Mouse (Mus musculus): ENCODE data around the gene Ppfibp1. TPM values are rescaled to one million over a fixed set of nuclear protein-coding genes. Genes with fewer than 3 reads are reported as not detected.

The Ppfibp1 gene
- polyA plus RNA-seq, 1 experiment from 2014 or later: 17.8 TPM

GRCm38 (mm10) chr6:147023568-147023967, 135.3 kb downstream of the Ppfibp1 start:
- ATAC-seq: no peak
- H3K27me3 ChIP-seq (replicated peaks; ENCODE audit: control insufficient read depth, insufficient read depth, low read length): no peaks in the 10 kb centered on the region
- no peak overlapping the region for H3K27ac ChIP-seq (ENCODE audit: low read length)
- H3K4me1 ChIP-seq (replicated peaks; ENCODE audit: control insufficient read depth, insufficient read depth, low read length): no peaks in the 10 kb centered on the region
- no peak overlapping the region for H3K4me2 ChIP-seq (ENCODE audit: low read length)
- no peaks in the 10 kb centered on the region for H3K36me3 ChIP-seq (ENCODE audit: control insufficient read depth, insufficient read depth)
- no peaks in the 10 kb centered on the region for H3K9me3 ChIP-seq (ENCODE audit: control insufficient read depth, low read length)
- H3K9ac ChIP-seq (replicated peaks; ENCODE audit: low read depth, low read length): no peak overlapping the region
- H3K4me3 ChIP-seq (replicated peaks; ENCODE audit: low read length): no peak overlapping the region

GRCm38 (mm10) chr6:147024761-147025160, 136.5 kb downstream of the Ppfibp1 start:
- Histone ChIP-seq H3K4me3 (replicated peaks; ENCODE audit: low read length) (no peak overlapping the region), H3K9me3 (ENCODE audit: control insufficient read depth, low read length) (no peaks in the 10 kb centered on the region), H3K4me2 (ENCODE audit: low read length) (no peak overlapping the region), H3K4me1 (replicated peaks; ENCODE audit: control insufficient read depth, insufficient read depth, low read length) (no peaks in the 10 kb centered on the region), H3K36me3 (ENCODE audit: control insufficient read depth, insufficient read depth) (no peaks in the 10 kb centered on the region), H3K27ac (ENCODE audit: low read length) (no peak overlapping the region), H3K27me3 (replicated peaks; ENCODE audit: control insufficient read depth, insufficient read depth, low read length) (no peaks in the 10 kb centered on the region), H3K9ac (replicated peaks; ENCODE audit: low read depth, low read length) (no peak overlapping the region)
- no peak for ATAC-seq
- 88% methylated on average over 3 of the region's 3 CpGs for WGBS

GRCm38 (mm10) chr6:147028396-147028795, 140.1 kb downstream of the Ppfibp1 start:
- Histone ChIP-seq H3K9ac (replicated peaks; ENCODE audit: low read depth, low read length) (no peak overlapping the region), H3K4me1 (replicated peaks; ENCODE audit: control insufficient read depth, insufficient read depth, low read length) (peaks cover 2% of the 10 kb centered on the region; the same call in 1 of the 2 replicates), H3K9me3 (ENCODE audit: control insufficient read depth, low read length) (no peaks in the 10 kb centered on the region), H3K27ac (ENCODE audit: low read length) (no peak overlapping the region), H3K4me2 (ENCODE audit: low read length) (no peak overlapping the region), H3K36me3 (ENCODE audit: control insufficient read depth, insufficient read depth) (no peaks in the 10 kb centered on the region), H3K27me3 (replicated peaks; ENCODE audit: control insufficient read depth, insufficient read depth, low read length) (no peaks in the 10 kb centered on the region), H3K4me3 (replicated peaks; ENCODE audit: low read length) (no peak overlapping the region)
- no peak for ATAC-seq
- WGBS: 79% methylated on average over 2 of the region's 2 CpGs

GRCm38 (mm10) chr6:147029591-147029990, 141.3 kb downstream of the Ppfibp1 start:
- 82% methylated on average over 9 of the region's 9 CpGs for WGBS
- no peaks in the 10 kb centered on the region for H3K36me3 ChIP-seq (ENCODE audit: control insufficient read depth, insufficient read depth)
- H3K4me2 ChIP-seq (ENCODE audit: low read length): no peak overlapping the region
- H3K9ac ChIP-seq (replicated peaks; ENCODE audit: low read depth, low read length): no peak overlapping the region
- no peak overlapping the region for H3K4me3 ChIP-seq (replicated peaks; ENCODE audit: low read length)
- no peaks in the 10 kb centered on the region for H3K27me3 ChIP-seq (replicated peaks; ENCODE audit: control insufficient read depth, insufficient read depth, low read length)
- H3K9me3 ChIP-seq (ENCODE audit: control insufficient read depth, low read length): no peaks in the 10 kb centered on the region
- H3K4me1 ChIP-seq (replicated peaks; ENCODE audit: control insufficient read depth, insufficient read depth, low read length): peaks cover 2% of the 10 kb centered on the region; the same call in 1 of the 2 replicates
- 0 out of 2 replicates have a peak, but pooled peaks have one; percentile 12 for ATAC-seq
- no peak overlapping the region for H3K27ac ChIP-seq (ENCODE audit: low read length)

GRCm38 (mm10) chr6:147030096-147030885, 142.0 kb downstream of the Ppfibp1 start:
- peak; percentile 43; the same call in 1 of the 2 replicates for ATAC-seq
- H3K4me2 ChIP-seq (ENCODE audit: low read length): no peak overlapping the region
- peaks cover 2% of the 10 kb centered on the region; the same call in 1 of the 2 replicates for H3K4me1 ChIP-seq (replicated peaks; ENCODE audit: control insufficient read depth, insufficient read depth, low read length)
- H3K36me3 ChIP-seq (ENCODE audit: control insufficient read depth, insufficient read depth): no peaks in the 10 kb centered on the region
- WGBS: 61% methylated on average over 15 of the region's 15 CpGs
- H3K4me3 ChIP-seq (replicated peaks; ENCODE audit: low read length): no peak overlapping the region
- no peak overlapping the region for H3K9ac ChIP-seq (replicated peaks; ENCODE audit: low read depth, low read length)
- H3K27me3 ChIP-seq (replicated peaks; ENCODE audit: control insufficient read depth, insufficient read depth, low read length): no peaks in the 10 kb centered on the region
- H3K27ac ChIP-seq (ENCODE audit: low read length): no peak overlapping the region
- H3K9me3 ChIP-seq (ENCODE audit: control insufficient read depth, low read length): no peaks in the 10 kb centered on the region

GRCm38 (mm10) chr6:147032303-147032925, 144.1 kb downstream of the Ppfibp1 start, which contains the start of gene Rep15:
Gene Rep15, plus strand, starts transcription at chr6:147032584.
- no peak for ATAC-seq
- no peak within 1 kb of the TSS for H3K4me3 ChIP-seq (replicated peaks; ENCODE audit: low read length)
- no peaks in the 10 kb centered on the region for H3K9me3 ChIP-seq (ENCODE audit: control insufficient read depth, low read length)
- H3K27me3 ChIP-seq (replicated peaks; ENCODE audit: control insufficient read depth, insufficient read depth, low read length): no peaks in the 10 kb centered on the region
- 34% methylated on average over 13 of the region's 13 CpGs for WGBS
- H3K4me1 ChIP-seq (replicated peaks; ENCODE audit: control insufficient read depth, insufficient read depth, low read length): peaks cover 2% of the 10 kb centered on the region; the same call in 1 of the 2 replicates
- no peak within 1 kb of the TSS for H3K27ac ChIP-seq (ENCODE audit: low read length)
- H3K36me3 ChIP-seq (ENCODE audit: control insufficient read depth, insufficient read depth): no peaks in the 10 kb centered on the region
- no peak within 1 kb of the TSS for H3K9ac ChIP-seq (replicated peaks; ENCODE audit: low read depth, low read length)
- no peak within 1 kb of the TSS for H3K4me2 ChIP-seq (ENCODE audit: low read length)

GRCm38 (mm10) chr6:147042291-147043290, 154.3 kb downstream of the Ppfibp1 start, which contains the start of gene Mrps35:
Gene Mrps35, plus strand, starts transcription at chr6:147042764.
- H3K27me3 ChIP-seq (replicated peaks; ENCODE audit: control insufficient read depth, insufficient read depth, low read length): no peaks in the 10 kb centered on the region
- H3K4me3 ChIP-seq (replicated peaks; ENCODE audit: low read length): peak within 1 kb of the TSS; percentile 77
- WGBS: 3% methylated on average over 66 of the region's 66 CpGs
- peaks cover 11% of the 10 kb centered on the region for H3K4me1 ChIP-seq (replicated peaks; ENCODE audit: control insufficient read depth, insufficient read depth, low read length)
- H3K27ac ChIP-seq (ENCODE audit: low read length): peak within 1 kb of the TSS; percentile 82
- peak within 1 kb of the TSS; percentile 66 for H3K4me2 ChIP-seq (ENCODE audit: low read length)
- H3K9ac ChIP-seq (replicated peaks; ENCODE audit: low read depth, low read length): peak within 1 kb of the TSS; percentile 94
- H3K36me3 ChIP-seq (ENCODE audit: control insufficient read depth, insufficient read depth): peaks cover 3% of the 10 kb centered on the region; the same call in 1 of the 2 replicates
- H3K9me3 ChIP-seq (ENCODE audit: control insufficient read depth, low read length): no peaks in the 10 kb centered on the region
- peak; percentile 99 for ATAC-seq

- 50% methylated on average over 7 of the region's 7 CpGs for WGBS
Measured at GRCm38 (mm10) chr6:147043633-147044032, 155.3 kb downstream of the Ppfibp1 start.

More at GRCm38 (mm10) chr6:147043633-147044032, 155.3 kb downstream of the Ppfibp1 start:
- Histone ChIP-seq H3K9me3 (ENCODE audit: control insufficient read depth, low read length) (no peaks in the 10 kb centered on the region), H3K9ac (replicated peaks; ENCODE audit: low read depth, low read length) (peak overlapping the region; percentile 94), H3K27ac (ENCODE audit: low read length) (no peak overlapping the region), H3K36me3 (ENCODE audit: control insufficient read depth, insufficient read depth) (peaks cover 7% of the 10 kb centered on the region; the same call in 1 of the 2 replicates), H3K4me1 (replicated peaks; ENCODE audit: control insufficient read depth, insufficient read depth, low read length) (peaks cover 11% of the 10 kb centered on the region), H3K4me2 (ENCODE audit: low read length) (peak overlapping the region; percentile 66), H3K27me3 (replicated peaks; ENCODE audit: control insufficient read depth, insufficient read depth, low read length) (no peaks in the 10 kb centered on the region), H3K4me3 (replicated peaks; ENCODE audit: low read length) (peak overlapping the region; percentile 77)
- no peak for ATAC-seq

Data from forebrain, embryonic 16.5 days (tissue).